Mouse (Mus musculus) limb, embryonic 12.5 days (tissue): ENCODE measurements around the gene Rtkn2. TPM values are rescaled to one million over a fixed set of nuclear protein-coding genes. Genes with fewer than 3 reads are reported as not detected.
A peak's percentile ranks its signal among the peaks of the same experiment; 100 is the strongest.

Experiments
- ATAC-seq: fragments of 200-750 bp; cut with Nextera tagmentation; 2 replicates; pipeline ENCODE4 v1.8.0; 2017; ENCODE audit warnings: low read depth, moderate TSS enrichment; ENCODE audit not compliant: insufficient number of reproducible peaks, insufficient read depth, low FRiP score, low TSS enrichment
- H3K27ac ChIP-seq: fragments of 300-500 bp; sonication (generic); 2 replicates; pipeline ENCODE4 v1.5.1; 2016; ENCODE audit warnings: mild to moderate bottlenecking, moderate library complexity
- H3K27me3 ChIP-seq: fragments of 300-500 bp; sonication (generic); 2 replicates; pipeline ENCODE4 v1.6.1; 2016; ENCODE audit warnings: mild to moderate bottlenecking, moderate library complexity
- H3K36me3 ChIP-seq: fragments of 300-500 bp; sonication (generic); 2 replicates; pipeline ENCODE4 v1.6.1; 2016; ENCODE audit warnings: mild to moderate bottlenecking, moderate library complexity
- H3K4me1 ChIP-seq: fragments of 300-500 bp; sonication (generic); replicated peaks from 2 replicates; pipeline ENCODE4 v1.6.1; 2016
- H3K4me2 ChIP-seq: fragments of 300-500 bp; sonication (generic); 2 replicates; pipeline ENCODE4 v1.6.1; 2016; ENCODE audit warnings: mild to moderate bottlenecking, moderate library complexity
- H3K4me3 ChIP-seq: fragments of 300-500 bp; sonication (generic); replicated peaks from 2 replicates; pipeline ENCODE4 v1.5.1; 2016; ENCODE audit warnings: mild to moderate bottlenecking
- H3K9ac ChIP-seq: fragments of 300-500 bp; sonication (generic); replicated peaks from 2 replicates; pipeline ENCODE4 v1.6.1; 2016; ENCODE audit warnings: mild to moderate bottlenecking, moderate library complexity
- H3K9me3 ChIP-seq: fragments of 300-500 bp; sonication (generic); 2 replicates; pipeline ENCODE4 v1.6.1; 2016; ENCODE audit warnings: mild to moderate bottlenecking, moderate library complexity
- WGBS: fragments of 180-500 bp; shearing (Covaris S2); methylation state at CpG from one replicate; pipeline ENCODE4 v1.1.7; 2016; 5-methylcytosine and 5-hydroxymethylcytosine counted together
- polyA plus RNA-seq: library from polyadenylated mRNA; unstranded; fragments of >200 nt; fragmentation: Nextera tagmentation; extraction: Ambion mirVana; gene quantifications from 2 replicates; pipeline ENCODE4 v1.2.1, GENCODE M21; 2016

Rtkn2 gene
- 13.2 and 14.6 TPM in 2 replicates for polyA plus RNA-seq

GRCm38 (mm10) chr10:67979401-67980157, at the start of gene Rtkn2:
TSS of gene Rtkn2 (plus strand) at chr10:67979570.
- H3K27ac ChIP-seq: peak within 1 kb of the TSS; percentile 82
- under 1% methylated on average over 57 of the region's 57 CpGs for WGBS

GRCm38 (mm10) chr10:67931328-67931727, 48.0 kb upstream of the Rtkn2 start:
- Histone ChIP-seq H3K4me3 (no peak overlapping the region), H3K36me3 (no peaks in the 10 kb centered on the region), H3K9me3 (peaks cover 4% of the 10 kb centered on the region), H3K9ac (no peak overlapping the region), H3K4me2 (no peak overlapping the region), H3K27me3 (no peaks in the 10 kb centered on the region), H3K4me1 (no peaks in the 10 kb centered on the region), H3K27ac (no peak overlapping the region)
- WGBS: 82% methylated on average over 4 of the region's 4 CpGs
- ATAC-seq: no peak

More at GRCm38 (mm10) chr10:67979401-67980157, at the start of gene Rtkn2:
- Histone ChIP-seq H3K36me3 (peaks cover 3% of the 10 kb centered on the region; the same call in 1 of the 2 replicates), H3K9me3 (no peaks in the 10 kb centered on the region), H3K4me2 (peak within 1 kb of the TSS; percentile 94), H3K4me3 (peak within 1 kb of the TSS; percentile 74), H3K27me3 (no peaks in the 10 kb centered on the region), H3K9ac (peak within 1 kb of the TSS; percentile 71), H3K4me1 (peaks cover 8% of the 10 kb centered on the region; the same call in 1 of the 2 replicates)
- ATAC-seq: peak; percentile 95

- H3K4me1 ChIP-seq: no peaks in the 10 kb centered on the region
- no peaks in the 10 kb centered on the region for H3K27me3 ChIP-seq
- WGBS: 83% methylated on average over 11 of the region's 11 CpGs
- ATAC-seq: no peak
- H3K9ac ChIP-seq: no peak overlapping the region
- H3K4me3 ChIP-seq: no peak overlapping the region
- no peak overlapping the region for H3K4me2 ChIP-seq
- H3K9me3 ChIP-seq: peaks cover 4% of the 10 kb centered on the region
- no peak overlapping the region for H3K27ac ChIP-seq
- H3K36me3 ChIP-seq: no peaks in the 10 kb centered on the region
Observed at GRCm38 (mm10) chr10:67932780-67933179, 46.6 kb upstream of the Rtkn2 start.

DNA sequence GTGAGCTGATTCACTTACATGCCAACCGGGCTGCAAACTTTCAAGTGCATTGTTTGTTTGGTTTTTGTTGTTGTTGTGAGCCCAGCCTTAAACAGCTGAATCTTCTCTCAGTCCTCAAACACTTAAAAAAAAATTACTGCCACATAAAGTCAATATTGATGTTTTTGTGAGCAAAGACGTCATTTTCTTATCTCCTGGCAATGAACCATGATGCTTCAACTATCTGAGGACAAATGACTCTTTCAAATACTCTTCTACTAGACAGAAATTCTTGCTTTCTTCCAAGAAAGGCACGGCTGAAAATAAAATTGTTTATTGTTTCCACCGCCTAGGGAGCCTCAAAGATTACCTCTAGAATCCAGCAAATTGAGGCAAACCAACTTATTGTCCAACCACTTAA, 42.4 kb upstream of the Rtkn2 start:
- Histone ChIP-seq H3K27ac (no peak overlapping the region), H3K4me1 (peaks cover 5% of the 10 kb centered on the region; the same call in 1 of the 2 replicates)

GRCm38 (mm10) chr10:67937775-67938174, 41.6 kb upstream of the Rtkn2 start:
- Histone ChIP-seq H3K36me3 (no peaks in the 10 kb centered on the region), H3K27ac (no peak overlapping the region), H3K4me2 (no peak overlapping the region), H3K4me3 (no peak overlapping the region), H3K4me1 (peaks cover 5% of the 10 kb centered on the region; the same call in 1 of the 2 replicates), H3K27me3 (no peaks in the 10 kb centered on the region), H3K9me3 (no peaks in the 10 kb centered on the region), H3K9ac (no peak overlapping the region)
- ATAC-seq: no peak
- WGBS: 87% methylated on average over 5 of the region's 5 CpGs

More for the DNA sequence above, 42.4 kb upstream of the Rtkn2 start:
- Histone ChIP-seq H3K4me3 (no peak overlapping the region), H3K9ac (no peak overlapping the region), H3K36me3 (no peaks in the 10 kb centered on the region), H3K9me3 (no peaks in the 10 kb centered on the region), H3K27me3 (no peaks in the 10 kb centered on the region), H3K4me2 (no peak overlapping the region)
- ATAC-seq: no peak
- WGBS: 77% methylated on average over 4 of the region's 4 CpGs

DNA sequence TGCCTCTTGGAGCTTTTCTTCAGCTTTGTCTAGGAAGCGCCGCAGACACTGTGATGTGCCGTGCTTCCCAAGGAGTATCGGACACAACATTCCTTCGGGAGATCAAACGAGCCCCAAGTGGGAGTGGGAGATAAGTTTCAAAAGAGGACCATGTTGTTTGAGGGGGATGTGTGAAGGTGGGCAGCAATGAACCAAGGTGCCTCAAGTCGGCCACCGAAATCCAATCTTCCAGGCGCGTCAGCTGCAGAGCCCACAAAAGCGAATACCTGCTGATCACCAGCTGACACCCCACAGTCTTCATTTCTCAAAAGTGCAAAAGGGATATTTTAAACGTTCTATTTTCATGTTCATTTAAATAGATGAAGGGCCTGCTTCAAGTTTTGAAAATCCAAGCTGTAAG, 39.8 kb upstream of the Rtkn2 start:
- Histone ChIP-seq H3K9ac (no peak overlapping the region), H3K4me2 (no peak overlapping the region), H3K9me3 (no peaks in the 10 kb centered on the region), H3K27me3 (no peaks in the 10 kb centered on the region), H3K27ac (no peak overlapping the region), H3K4me3 (no peak overlapping the region), H3K36me3 (no peaks in the 10 kb centered on the region), H3K4me1 (peaks cover 5% of the 10 kb centered on the region; the same call in 1 of the 2 replicates)
- no peak for ATAC-seq
- WGBS: 75% methylated on average over 12 of the region's 12 CpGs

DNA sequence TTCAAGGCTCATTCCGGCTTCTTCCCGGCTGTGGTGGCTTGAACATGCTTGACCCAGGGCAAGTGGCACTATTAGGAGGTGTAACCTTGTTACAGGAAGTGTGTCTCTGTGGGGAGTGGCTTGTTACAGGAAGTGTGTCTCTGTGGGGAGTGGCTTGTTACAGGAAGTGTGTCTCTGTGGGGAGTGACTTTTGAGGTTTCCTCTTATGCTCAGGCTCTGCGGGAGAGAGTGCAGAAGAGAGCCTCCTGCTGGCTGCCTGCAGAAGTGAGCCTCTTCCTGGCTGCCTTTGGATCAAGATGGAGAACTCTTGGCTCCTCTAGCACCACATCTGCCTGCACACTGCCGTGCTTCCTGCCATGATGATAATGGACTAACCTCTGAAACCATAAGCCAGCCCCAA, 35.9 kb upstream of the Rtkn2 start:
- H3K9ac ChIP-seq: no peak overlapping the region
- WGBS: 90% methylated on average over 4 of the region's 4 CpGs
- H3K9me3 ChIP-seq: no peaks in the 10 kb centered on the region
- no peak overlapping the region for H3K4me2 ChIP-seq
- no peak overlapping the region for H3K27ac ChIP-seq
- H3K4me1 ChIP-seq: peaks cover 5% of the 10 kb centered on the region; the same call in 1 of the 2 replicates
- H3K4me3 ChIP-seq: no peak overlapping the region
- ATAC-seq: no peak
- H3K27me3 ChIP-seq: no peaks in the 10 kb centered on the region
- H3K36me3 ChIP-seq: no peaks in the 10 kb centered on the region

DNA sequence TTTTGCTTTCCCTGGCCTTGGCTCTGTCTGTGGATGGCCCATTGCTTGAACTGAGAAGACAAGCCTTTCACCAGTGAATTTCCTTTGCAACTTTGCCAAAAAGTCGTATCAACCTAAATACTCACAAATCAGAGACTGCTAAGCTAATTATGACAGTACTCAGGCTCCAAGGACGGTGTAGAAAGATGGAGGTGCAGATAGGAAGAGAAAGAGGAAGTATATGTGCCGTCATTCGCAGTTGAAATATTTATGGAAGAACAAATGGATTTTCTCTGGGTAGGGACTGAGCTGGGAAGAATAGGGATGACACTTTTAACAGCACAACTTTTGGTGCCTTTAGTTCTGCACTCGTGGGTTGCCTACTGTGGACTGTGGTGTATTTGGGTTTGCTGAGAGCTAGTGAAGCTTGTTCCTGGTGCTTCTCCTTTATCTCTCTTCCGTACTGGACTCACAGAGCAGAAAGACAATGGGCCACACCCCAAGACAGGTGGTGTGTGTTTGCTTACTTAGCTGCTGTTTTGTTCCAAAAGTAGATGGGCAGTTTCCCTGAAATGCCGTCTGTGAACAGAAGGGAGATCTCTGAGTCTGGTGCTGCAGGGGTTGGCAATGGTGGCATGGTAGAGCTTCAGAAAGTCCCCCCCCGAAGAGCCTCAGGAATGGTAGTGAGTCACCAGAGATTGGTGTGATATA, 29.2 kb upstream of the Rtkn2 start:
- 80% methylated on average over 8 of the region's 8 CpGs for WGBS
- Histone ChIP-seq H3K4me3 (no peak overlapping the region), H3K27ac (no peak overlapping the region), H3K4me1 (no peaks in the 10 kb centered on the region), H3K9me3 (no peaks in the 10 kb centered on the region), H3K27me3 (no peaks in the 10 kb centered on the region), H3K36me3 (no peaks in the 10 kb centered on the region), H3K4me2 (no peak overlapping the region), H3K9ac (no peak overlapping the region)
- no peak for ATAC-seq

DNA sequence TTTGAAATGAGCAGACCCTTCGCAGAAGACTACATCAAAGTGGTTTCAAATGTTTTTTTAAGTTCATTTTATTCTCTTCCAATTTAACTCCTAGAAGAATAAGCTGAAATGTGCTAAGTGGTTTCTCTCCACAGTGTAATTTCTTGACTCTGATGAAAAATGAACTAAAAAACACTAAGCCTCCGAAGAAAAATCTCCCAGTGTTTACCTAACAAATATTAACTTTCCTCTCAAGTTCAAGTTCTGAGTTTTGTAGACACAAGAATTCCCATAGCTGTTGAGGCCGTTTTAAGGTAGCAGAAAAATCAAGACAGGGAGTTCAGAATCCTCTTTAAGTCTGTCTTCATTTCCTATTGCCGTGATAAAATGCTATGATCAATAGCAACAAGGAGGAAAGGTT, 27.7 kb upstream of the Rtkn2 start:
- WGBS: 86% methylated on average over 4 of the region's 4 CpGs
- H3K4me2 ChIP-seq: no peak overlapping the region
- no peak overlapping the region for H3K4me3 ChIP-seq
- no peaks in the 10 kb centered on the region for H3K36me3 ChIP-seq
- H3K4me1 ChIP-seq: no peaks in the 10 kb centered on the region
- ATAC-seq: no peak
- H3K9me3 ChIP-seq: no peaks in the 10 kb centered on the region
- no peak overlapping the region for H3K27ac ChIP-seq
- H3K27me3 ChIP-seq: no peaks in the 10 kb centered on the region
- H3K9ac ChIP-seq: no peak overlapping the region

DNA sequence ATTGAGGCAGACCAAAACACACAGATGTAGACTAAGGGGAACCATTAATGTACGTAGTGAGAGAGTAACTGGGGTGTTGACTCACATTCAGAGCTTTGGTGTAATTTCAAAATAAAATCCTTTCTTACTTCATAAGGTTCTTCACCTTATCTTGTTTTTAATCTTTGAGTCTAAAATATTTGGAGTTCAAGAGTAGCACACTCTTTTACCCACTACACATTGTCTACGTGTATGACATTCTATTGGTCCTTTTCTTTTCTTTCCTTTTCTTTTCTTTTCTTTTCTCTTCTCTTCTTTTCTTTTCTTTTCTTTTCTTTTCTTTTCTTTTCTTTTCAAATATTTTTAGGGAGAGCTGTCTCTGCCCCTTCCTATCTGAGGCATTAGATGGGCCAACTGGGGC, 23.4 kb upstream of the Rtkn2 start:
- no peak overlapping the region for H3K9ac ChIP-seq
- no peak for ATAC-seq

DNA sequence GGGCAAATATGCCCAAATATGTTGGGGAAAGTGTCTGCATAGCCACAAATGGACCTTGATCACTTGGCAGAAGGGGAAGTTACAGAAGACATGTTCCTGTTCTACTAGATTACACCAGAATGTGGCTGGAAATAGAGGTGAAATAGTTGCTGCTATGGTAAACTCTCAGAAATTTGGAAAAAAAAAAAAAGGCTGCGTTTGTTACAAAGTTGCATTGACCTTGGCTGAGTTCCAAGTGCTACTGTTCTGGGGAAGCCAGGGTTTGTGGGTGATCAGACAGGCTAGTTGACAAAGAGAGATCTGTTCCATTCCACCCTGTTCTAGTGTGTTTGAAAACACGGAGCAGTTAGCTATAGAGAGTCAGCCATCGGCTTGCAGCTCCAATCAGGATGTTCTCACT, 19.4 kb upstream of the Rtkn2 start:
- Histone ChIP-seq H3K27ac (no peak overlapping the region), H3K9ac (no peak overlapping the region), H3K4me3 (no peak overlapping the region), H3K9me3 (no peaks in the 10 kb centered on the region), H3K27me3 (no peaks in the 10 kb centered on the region), H3K4me1 (no peaks in the 10 kb centered on the region; the same call in 1 of the 2 replicates), H3K4me2 (no peak overlapping the region), H3K36me3 (no peaks in the 10 kb centered on the region)
- WGBS: 69% methylated on average over 3 of the region's 3 CpGs
- ATAC-seq: no peak

More for the DNA sequence above, 23.4 kb upstream of the Rtkn2 start:
- WGBS: 96% methylated on average over 2 of the region's 2 CpGs
- H3K9me3 ChIP-seq: no peaks in the 10 kb centered on the region
- no peaks in the 10 kb centered on the region for H3K27me3 ChIP-seq
- H3K36me3 ChIP-seq: no peaks in the 10 kb centered on the region
- no peak overlapping the region for H3K4me2 ChIP-seq
- H3K4me1 ChIP-seq: no peaks in the 10 kb centered on the region; the same call in 1 of the 2 replicates
- H3K27ac ChIP-seq: no peak overlapping the region
- no peak overlapping the region for H3K4me3 ChIP-seq
